Mouse (Mus musculus) testis, adult 2 months (tissue): ENCODE results near the gene Ccnd3.

Source experiments
- CTCF ChIP-seq: fragments of 200-500 bp; IDR thresholded peaks from 2 replicates; pipeline ENCODE4 v1.5.1; 2012; ENCODE audit warnings: low read depth, mild to moderate bottlenecking, inconsistent platforms, low read length, moderate library complexity; ENCODE audit not compliant: control insufficient read depth, insufficient read depth, insufficient replicate concordance
- POLR2A ChIP-seq: fragments of 200-500 bp; IDR thresholded peaks from 2 replicates; pipeline ENCODE4 v1.6.1; 2012; ENCODE audit warnings: low read depth, mild to moderate bottlenecking, inconsistent platforms, low read length, moderate library complexity; ENCODE audit not compliant: control insufficient read depth

GRCm38 (mm10) chr17:47505566-47505965 is 715 bp downstream of the Ccnd3 start:
- no peak for TF ChIP-seq CTCF
- no peak for TF ChIP-seq POLR2A
